Mouse (Mus musculus): ENCODE data around the gene Ndufs5.

The Ndufs5 gene

GRCm38 (mm10) chr4:123687025-123687781, 30.8 kb downstream of the Ndufs5 start:
- no peak for DNase-seq (ENCODE audit: low read depth)

GRCm38 (mm10) chr4:123686368-123687024, 31.5 kb downstream of the Ndufs5 start:
- no peak for DNase-seq (ENCODE audit: low read depth)

- no peak for DNase-seq (ENCODE audit: low read depth)
Measured at GRCm38 (mm10) chr4:123685506-123686242, 32.3 kb downstream of the Ndufs5 start.

- no peak for DNase-seq (ENCODE audit: low read depth)
Measured at GRCm38 (mm10) chr4:123685046-123685445, 33.0 kb downstream of the Ndufs5 start.

- DNase-seq (ENCODE audit: low read depth) = no peak
Measured at GRCm38 (mm10) chr4:123684260-123684659, 33.7 kb downstream of the Ndufs5 start, which contains the start of gene Macf1. Gene Macf1, minus strand, starts transcription at chr4:123684360.

GRCm38 (mm10) chr4:123682291-123682690, 35.7 kb downstream of the Ndufs5 start:
- no peak for DNase-seq (ENCODE audit: low read depth)

- no peak for DNase-seq (ENCODE audit: low read depth)
Measured at GRCm38 (mm10) chr4:123680962-123681361, 37.0 kb downstream of the Ndufs5 start.

- no peak for DNase-seq (ENCODE audit: low read depth)
Measured at GRCm38 (mm10) chr4:123677060-123677804, 40.8 kb downstream of the Ndufs5 start.

- DNase-seq (ENCODE audit: low read depth) = no peak
Measured at GRCm38 (mm10) chr4:123670598-123670997, 47.4 kb downstream of the Ndufs5 start.

GRCm38 (mm10) chr4:123669696-123670095, 48.3 kb downstream of the Ndufs5 start:
- no peak for DNase-seq (ENCODE audit: low read depth)

GRCm38 (mm10) chr4:123667260-123667867, 50.6 kb downstream of the Ndufs5 start:
- DNase-seq (ENCODE audit: low read depth) = peak; percentile 86

- DNase-seq (ENCODE audit: low read depth) = no peak
Measured at GRCm38 (mm10) chr4:123666517-123666916, 51.5 kb downstream of the Ndufs5 start.

GRCm38 (mm10) chr4:123665681-123666278, 52.2 kb downstream of the Ndufs5 start:
- no peak for DNase-seq (ENCODE audit: low read depth)

- peak; percentile 27 for DNase-seq (ENCODE audit: low read depth)
Measured at GRCm38 (mm10) chr4:123664951-123665661, 52.9 kb downstream of the Ndufs5 start.

- peak; percentile 79 for DNase-seq (ENCODE audit: low read depth)
Measured at GRCm38 (mm10) chr4:123664021-123664950, 53.7 kb downstream of the Ndufs5 start.

- peak; percentile 42 for DNase-seq (ENCODE audit: low read depth)
Measured at GRCm38 (mm10) chr4:123663688-123663965, 54.4 kb downstream of the Ndufs5 start.

GRCm38 (mm10) chr4:123662914-123663687, 54.9 kb downstream of the Ndufs5 start:
- peak; percentile 44 for DNase-seq (ENCODE audit: low read depth)

Data from induced T-regulatory cell, adult 2 months (primary cell).